Mouse (Mus musculus) liver, postnatal 0 days (tissue): ENCODE measurements around the gene Depdc1b.

Experiments used
- CTCF ChIP-seq: sonication (generic); IDR thresholded peaks from 2 replicates; pipeline ENCODE4 v1.5.1; 2016; ENCODE audit warnings: antibody characterized with exemption, low read depth
- EP300 ChIP-seq: IDR thresholded peaks from 2 replicates; pipeline ENCODE4 v1.6.1; 2016; ENCODE audit warnings: antibody characterized with exemption, low read depth, mild to moderate bottlenecking

DNA sequence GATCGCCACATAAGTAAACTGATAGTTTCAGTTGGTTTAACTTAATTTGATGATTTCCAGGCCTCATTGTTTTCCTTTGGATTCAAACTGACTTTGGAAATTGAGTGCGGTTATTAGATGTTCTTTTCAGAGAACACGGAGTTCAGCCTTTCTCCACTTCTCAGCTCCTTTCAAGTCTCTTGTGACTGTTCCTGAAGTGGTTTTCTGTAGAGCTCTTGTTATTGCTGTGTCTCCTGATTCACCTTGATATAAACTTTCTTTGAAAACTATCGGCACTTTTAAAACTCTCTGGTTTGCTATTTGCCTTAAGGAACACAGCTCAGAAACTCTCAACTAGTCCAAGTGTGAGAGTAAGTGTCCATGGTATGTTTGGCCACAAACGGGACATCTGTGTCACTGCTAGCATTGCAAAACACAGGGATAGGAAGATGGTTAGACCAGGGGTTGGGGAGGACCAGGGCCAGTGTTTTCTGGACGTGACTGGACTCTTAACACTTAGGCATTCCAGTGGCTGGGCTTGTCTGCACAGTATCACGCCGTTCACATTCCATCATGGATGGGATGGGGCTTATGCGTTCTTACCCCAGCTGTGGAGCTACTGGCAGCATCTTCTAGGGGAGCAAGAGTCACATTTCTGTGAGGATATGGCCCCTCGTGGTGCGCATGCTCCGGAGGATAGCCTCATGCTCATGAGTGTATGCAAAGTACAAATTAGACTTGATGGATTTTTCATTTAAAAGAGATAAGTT lies 38.8 kb downstream of the Depdc1b start:
- TF ChIP-seq CTCF (no peak), EP300 (no peak)
